Mouse (Mus musculus) left cerebral cortex, adult 2 months (tissue): ENCODE results near the gene Aldh4a1. TPM values are rescaled to one million over a fixed set of nuclear protein-coding genes. Genes with fewer than 3 reads are reported as not detected.

Experiments
- DNase-seq, 2 experiments: peaks; one replicate each; pipeline ENCODE4 v3.0.0; 2021 to 2022; ENCODE audit warnings: low spot score in 2 of 2, mixed read lengths in 1 of 2; ENCODE audit errors: extremely low spot score in 1 of 2
- H3K27ac ChIP-seq: fragments of 200-600 bp; 2 replicates; pipeline ENCODE4 v1.8.1; 2022
- H3K4me3 ChIP-seq: fragments of 200-600 bp; 2 replicates; pipeline ENCODE4 v1.8.1; 2022
- CTCF ChIP-seq: fragments of 200-600 bp; IDR thresholded peaks from 2 replicates; pipeline ENCODE4 v1.8.1; 2022; ENCODE audit warnings: antibody characterized with exemption, mild to moderate bottlenecking, moderate library complexity
- intact Hi-C: fragments of 180-260 bp; cut with DNase I; formaldehyde crosslinking; loops from one replicate; pipeline ENCODE4 v1.15.1; 2025
- microRNA-seq, 2 experiments: library from miRNA; unstranded; fragments of <30 nt; microRNA quantifications; one replicate each; pipeline ENCODE4 v1.2.0; 2021
- total RNA-seq, 2 experiments: library from RNA; stranded (reverse); gene quantifications; 2 replicates each; pipeline ENCODE4 v1.2.3; 2021

The Aldh4a1 gene
- total RNA-seq, 2 experiments from 2014 or later: 16.9 to 17.0 TPM

DNA sequence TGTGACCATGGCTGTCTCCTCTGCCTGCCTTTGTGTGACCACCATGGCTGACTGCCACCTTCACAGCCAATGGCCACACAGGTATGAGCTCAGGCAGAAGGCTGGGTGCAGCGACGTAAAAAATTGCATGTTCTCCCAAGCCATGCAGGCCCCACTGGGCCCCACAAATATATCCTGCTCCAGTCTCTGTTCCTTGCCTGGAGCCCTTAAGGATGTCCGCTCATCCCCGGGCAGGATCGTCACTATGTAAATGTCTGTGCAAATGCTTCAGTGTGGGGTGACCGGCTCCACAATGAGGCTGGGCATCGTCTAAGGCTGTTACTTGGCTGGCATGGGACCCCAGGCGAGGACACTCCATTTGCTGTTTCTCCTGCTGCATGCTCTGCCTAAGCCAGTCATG is 30.6 kb downstream of the Aldh4a1 start, which contains the start of gene Tas1r2:
Tas1r2 (plus strand) TSS at position 301 of the 400 bp plus-strand sequence.
- Histone ChIP-seq H3K4me3 (no peak within 1 kb of the TSS), H3K27ac (no peak within 1 kb of the TSS)
- intact Hi-C loops: no loop called here
- DNase-seq: no peak
- TF ChIP-seq CTCF: no peak

DNA sequence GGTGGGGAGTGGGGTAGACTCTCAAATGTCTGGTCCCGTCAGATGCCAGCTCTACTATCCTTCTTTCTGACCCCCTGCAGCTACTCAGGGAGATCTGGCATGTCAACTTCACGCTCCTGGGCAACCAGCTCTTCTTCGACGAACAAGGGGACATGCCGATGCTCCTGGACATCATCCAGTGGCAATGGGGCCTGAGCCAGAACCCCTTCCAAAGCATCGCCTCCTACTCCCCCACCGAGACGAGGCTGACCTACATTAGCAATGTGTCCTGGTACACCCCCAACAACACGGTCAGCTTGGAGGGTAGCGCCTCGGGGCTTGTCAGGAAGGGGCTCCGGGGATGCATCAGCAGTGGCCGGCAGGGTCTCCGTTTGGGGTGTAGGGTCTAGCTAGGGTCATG is 39.2 kb downstream of the Aldh4a1 start:
- intact Hi-C loops: no loop called here
- no peak for TF ChIP-seq CTCF

DNA sequence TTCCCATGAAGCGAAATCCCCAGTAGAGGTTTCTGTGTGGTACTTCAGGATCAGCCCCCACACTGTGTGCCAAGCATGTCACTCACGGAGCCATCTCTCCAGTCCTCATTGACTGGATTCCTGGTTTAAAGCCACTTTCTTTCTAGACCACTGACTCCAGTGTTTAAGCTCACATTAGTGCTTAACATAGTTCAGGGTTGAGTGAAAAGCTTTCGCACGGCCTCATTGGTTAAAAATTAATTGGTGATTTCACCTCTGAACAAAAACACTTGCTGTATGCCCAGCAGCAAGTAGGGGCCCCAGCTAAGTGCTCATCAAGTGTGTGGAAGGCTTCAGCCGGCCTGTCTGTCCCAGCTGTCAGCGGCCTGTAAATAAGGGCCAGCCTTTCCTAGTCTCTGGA is 45.0 kb downstream of the Aldh4a1 start:
- Histone ChIP-seq H3K27ac (no peak overlapping the region), H3K4me3 (no peak overlapping the region)
- no peak for TF ChIP-seq CTCF
- no peak for DNase-seq
- intact Hi-C loops: no loop called here

More for the DNA sequence above, 39.2 kb downstream of the Aldh4a1 start:
- H3K4me3 ChIP-seq: no peak overlapping the region
- DNase-seq: no peak
- no peak overlapping the region for H3K27ac ChIP-seq

DNA sequence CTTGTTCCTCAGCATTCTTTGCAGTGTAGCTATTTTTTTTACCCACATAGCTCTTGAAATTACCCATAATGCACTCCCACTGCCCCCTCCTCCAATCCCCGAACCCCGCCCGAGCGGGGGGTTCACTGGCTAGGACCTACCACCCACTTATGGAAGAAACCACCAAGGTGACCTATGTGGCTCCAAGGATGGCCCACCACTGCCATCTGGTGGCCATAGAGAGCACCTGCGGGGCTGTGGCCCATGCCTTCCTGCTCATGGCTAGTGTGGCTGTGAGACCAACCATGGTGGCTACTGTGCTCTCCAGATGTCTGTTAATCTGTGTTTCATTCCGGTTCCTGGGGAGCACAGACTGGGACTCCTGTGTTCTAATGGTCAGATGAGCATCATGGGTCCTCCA is 47.2 kb downstream of the Aldh4a1 start:
- DNase-seq: peak; percentile 48 to 54
- peak; percentile 92 for TF ChIP-seq CTCF
- Histone ChIP-seq H3K4me3 (no peak overlapping the region), H3K27ac (no peak overlapping the region)
- intact Hi-C loops: loop anchor here (2.0 kb wide), 1 partner anchor 25 kb away; no protein-coding TSS in a partner anchor

DNA sequence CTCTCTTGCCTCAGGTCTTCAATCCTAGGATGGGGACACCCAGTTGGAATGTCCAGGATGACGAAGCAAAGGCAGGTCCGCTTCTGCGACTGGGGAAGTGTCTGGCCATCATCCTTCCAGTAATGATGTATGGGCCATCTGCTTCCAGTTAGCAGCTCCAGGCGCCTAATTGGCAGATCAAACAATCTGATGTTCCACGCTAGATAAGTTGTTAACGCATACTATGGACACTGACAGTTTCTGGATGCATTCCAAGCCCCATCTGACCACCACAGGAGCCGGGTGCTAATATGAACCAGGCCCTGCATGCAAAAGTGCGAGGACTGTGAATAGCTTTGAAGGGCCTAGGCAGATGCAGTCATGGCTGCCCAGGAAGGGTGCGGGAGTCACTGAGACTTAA is 53.0 kb downstream of the Aldh4a1 start:
- no peak for DNase-seq
- intact Hi-C loops: no loop called here
- no peak overlapping the region for H3K4me3 ChIP-seq
- H3K27ac ChIP-seq: no peak overlapping the region
- TF ChIP-seq CTCF: no peak

DNA sequence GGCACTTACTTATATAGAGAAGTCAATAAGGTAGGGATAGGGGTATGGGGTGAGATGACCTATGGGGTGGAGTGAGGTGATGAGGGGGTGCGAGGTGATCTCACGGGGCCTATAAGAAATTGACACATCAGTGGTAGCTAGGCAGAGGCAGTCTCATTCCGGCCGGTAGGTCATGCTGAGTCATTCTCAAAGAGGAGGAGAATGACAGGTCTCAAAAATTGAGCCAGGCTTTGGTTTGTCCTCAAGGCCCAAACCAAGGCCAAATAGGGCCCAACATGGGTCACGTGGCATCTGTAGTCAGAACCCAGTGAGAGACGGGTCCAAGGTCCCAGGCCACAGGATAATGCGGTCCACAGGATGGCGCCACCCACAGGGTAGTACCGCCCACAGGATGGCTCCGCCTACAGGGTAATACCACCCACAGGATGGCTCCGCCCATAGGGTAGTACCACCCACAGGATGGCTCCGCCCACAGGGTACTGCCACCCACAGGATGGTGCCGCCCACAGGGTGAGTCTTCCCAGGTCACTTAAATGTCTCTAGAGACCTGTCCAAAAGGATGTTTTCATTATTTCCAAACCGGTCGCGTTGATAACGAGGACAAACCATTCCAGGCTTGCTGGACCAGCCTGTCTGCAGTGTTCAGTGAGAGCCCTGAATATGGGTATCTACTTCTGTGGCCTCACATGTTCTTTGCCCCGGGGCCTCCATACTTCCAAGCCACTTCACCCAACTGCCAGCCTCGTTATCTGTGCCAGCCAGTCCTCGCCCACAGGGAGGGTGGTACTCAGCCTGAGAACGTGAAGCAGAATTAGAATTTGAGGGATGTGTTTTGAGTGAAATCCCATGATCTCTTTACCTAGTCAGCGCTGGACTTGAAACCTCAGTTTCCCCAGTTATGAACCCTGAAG is 61.3 kb downstream of the Aldh4a1 start:
- no peak for TF ChIP-seq CTCF
- DNase-seq: no peak
- H3K27ac ChIP-seq: no peak overlapping the region
- intact Hi-C loops: loop anchor here (1.0 kb wide), 1 partner anchor 174 kb away; no protein-coding TSS in a partner anchor
- H3K4me3 ChIP-seq: no peak overlapping the region

DNA sequence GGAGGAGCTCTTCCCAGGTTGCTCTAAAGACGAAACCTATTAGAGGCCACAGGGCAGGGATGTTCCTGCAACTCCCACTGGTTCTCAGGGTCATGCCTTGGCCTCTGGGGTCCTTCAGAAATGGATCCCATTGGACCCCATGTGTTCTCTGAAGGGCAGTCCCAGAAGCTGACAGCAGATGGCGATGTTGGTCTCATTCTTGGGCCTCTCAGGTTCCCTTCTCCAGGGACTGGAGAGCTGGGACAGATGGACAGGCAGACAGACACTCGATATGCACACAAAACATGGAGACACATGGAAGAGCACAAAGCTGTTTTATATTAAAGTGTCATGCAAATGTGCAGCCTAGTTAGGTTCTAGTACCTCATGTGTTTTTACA is 62.0 kb downstream of the Aldh4a1 start:
- DNase-seq: peak; percentile 49 to 77
- Histone ChIP-seq H3K27ac (no peak overlapping the region), H3K4me3 (no peak overlapping the region)
- TF ChIP-seq CTCF: peak; percentile 87
- intact Hi-C loops: loop anchor here (1.0 kb wide), 1 partner anchor 174 kb away; no protein-coding TSS in a partner anchor

DNA sequence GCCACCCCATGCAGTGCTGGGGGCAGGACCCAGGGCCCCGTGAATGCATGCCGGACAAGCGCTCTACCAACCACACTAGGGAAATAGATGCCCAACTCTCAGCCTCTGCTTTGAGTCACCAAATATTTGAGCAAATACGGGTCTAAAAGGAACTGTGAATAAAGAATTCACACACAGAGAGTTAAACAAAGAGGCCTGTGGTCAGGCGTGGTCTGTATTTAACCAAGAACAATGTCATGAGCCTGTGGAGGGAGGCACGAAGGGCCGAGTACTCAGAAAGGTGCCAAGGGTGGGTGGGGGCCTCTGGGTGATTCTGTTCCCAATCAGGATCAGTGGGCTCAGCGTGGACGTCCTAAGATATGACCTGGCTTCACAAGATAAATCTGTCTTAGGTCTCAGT is 65.4 kb downstream of the Aldh4a1 start:
- intact Hi-C loops: no loop called here
- H3K27ac ChIP-seq: no peak overlapping the region
- H3K4me3 ChIP-seq: no peak overlapping the region
- no peak for DNase-seq
- TF ChIP-seq CTCF: no peak

DNA sequence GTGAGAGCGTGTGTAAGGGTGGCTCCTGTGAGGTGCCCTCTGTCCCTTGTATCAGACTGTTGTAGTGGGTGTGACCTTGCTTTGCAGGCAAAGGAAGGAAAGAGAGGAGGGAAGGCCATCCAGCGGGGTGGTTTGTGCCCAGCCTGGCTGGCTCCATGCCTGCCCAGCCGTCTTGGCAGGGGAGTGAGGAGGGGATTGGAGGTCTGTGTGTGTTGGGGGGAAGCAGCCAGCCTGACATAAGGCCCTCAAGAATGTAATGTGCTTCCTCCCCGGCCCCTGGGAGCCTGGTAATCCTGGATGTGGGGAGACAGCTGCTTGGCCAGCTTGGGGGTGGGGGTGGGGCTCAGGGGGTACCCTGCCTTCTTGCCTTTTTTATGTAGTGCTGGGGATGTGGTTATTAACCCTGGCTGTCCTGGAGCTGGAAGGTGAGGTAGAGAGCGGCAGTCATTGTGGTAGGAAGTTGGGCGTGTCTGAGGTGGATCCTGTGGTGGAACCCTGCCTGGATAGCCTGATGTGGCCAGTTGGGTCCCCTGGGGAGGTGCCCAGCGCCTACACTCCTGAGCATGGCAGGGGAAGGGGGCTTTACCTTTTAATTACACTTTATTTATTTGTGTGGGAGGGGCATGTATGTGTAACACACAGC is 67.1 kb downstream of the Aldh4a1 start:
- intact Hi-C loops: loop anchor here (10.0 kb wide), 1 partner anchor 285 kb away; no protein-coding TSS in a partner anchor
- TF ChIP-seq CTCF: no peak
- no peak overlapping the region for H3K27ac ChIP-seq
- no peak overlapping the region for H3K4me3 ChIP-seq
- no peak for DNase-seq

DNA sequence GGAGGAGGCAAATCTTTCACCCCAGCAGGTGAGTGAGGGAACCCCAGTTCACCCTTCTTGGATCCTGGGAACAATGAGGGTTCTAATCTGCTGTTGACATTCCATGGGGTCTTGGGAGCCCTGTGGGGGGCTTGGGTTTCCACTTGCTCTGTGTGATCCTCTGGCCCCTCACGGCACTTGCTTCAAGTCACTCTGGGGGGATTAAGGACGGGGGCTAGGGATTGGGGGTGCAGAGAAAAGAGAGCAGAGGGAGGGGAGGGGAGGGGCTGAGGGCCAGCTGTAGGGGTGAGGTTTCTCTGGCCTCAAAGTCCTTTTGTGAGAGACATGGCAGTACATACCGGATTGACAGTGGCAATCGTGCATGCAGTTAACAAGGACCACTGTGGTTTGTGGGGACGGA is 70.6 kb downstream of the Aldh4a1 start:
- intact Hi-C loops: loop anchor here (10.0 kb wide), 1 partner anchor 281 kb away; no protein-coding TSS in a partner anchor
- no peak for DNase-seq
- no peak for TF ChIP-seq CTCF
- no peak overlapping the region for H3K4me3 ChIP-seq
- H3K27ac ChIP-seq: no peak overlapping the region

DNA sequence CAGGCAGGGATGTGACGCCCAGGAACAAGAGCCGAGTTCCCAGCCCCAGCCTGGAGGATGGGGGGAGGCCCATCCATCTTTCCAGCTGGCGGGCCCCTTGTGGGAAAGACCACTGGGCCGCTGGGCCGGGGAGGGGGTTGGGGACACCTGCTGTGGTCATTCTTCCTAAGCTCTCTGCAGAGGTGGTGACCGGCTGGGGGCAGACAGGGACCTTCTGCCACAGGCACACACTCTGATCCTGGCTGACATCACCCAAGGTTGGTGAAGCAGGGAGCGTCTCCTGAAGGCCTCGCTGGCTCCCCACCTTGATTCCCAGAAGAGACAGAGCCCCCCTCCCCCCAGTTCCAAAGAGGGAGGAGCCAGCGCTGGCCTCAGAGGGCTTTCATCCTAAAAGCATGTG is 75.1 kb downstream of the Aldh4a1 start:
- intact Hi-C loops: loop anchor here (10.0 kb wide), 1 partner anchor 277 kb away; no protein-coding TSS in a partner anchor
- Histone ChIP-seq H3K4me3 (no peak overlapping the region), H3K27ac (no peak overlapping the region)
- DNase-seq: no peak
- TF ChIP-seq CTCF: no peak

DNA sequence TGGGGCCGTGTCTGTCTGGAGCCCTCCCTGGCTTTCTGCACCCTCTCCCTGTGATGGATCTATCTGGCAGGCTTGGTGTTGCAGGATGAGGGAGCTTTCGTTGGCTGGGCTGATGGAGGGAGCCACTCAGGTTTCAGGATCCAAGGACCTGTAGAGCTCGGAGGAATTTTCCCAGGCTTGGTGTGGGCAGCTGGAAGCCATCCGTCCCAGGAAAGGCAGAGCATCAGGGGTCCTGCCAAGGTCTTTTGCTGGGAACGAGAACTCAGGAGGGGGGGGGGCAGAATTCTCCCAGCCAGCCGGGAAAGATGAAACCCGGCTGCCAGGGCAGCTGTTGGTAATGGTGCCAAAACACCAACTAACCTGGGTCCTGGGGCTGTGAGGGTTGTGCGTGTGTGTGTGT is 75.9 kb downstream of the Aldh4a1 start:
- Histone ChIP-seq H3K27ac (no peak overlapping the region), H3K4me3 (no peak overlapping the region)
- TF ChIP-seq CTCF: no peak
- intact Hi-C loops: loop anchor here (10.0 kb wide), 1 partner anchor 276 kb away; no protein-coding TSS in a partner anchor
- DNase-seq: no peak

Small RNA genes lying within 50 kb of the gene (microRNA-seq; reads per million reads assigned to microRNA genes)
- gene Gm25571: 0 reads per million in 2 experiments
- 1.9 reads per million in 2 experiments for gene Mir7020

Other genes starting within 250 kb of the Aldh4a1 start
- gene Iffo2, start 92.3 kb upstream of the Aldh4a1 start, total RNA-seq: 10 to 100 TPM; 18.8 to 20.0 TPM
- not detected for gene Gm21969, start 19.7 kb upstream of the Aldh4a1 start, total RNA-seq
- gene Tas1r2, start 30.7 kb downstream of the Aldh4a1 start, total RNA-seq: not detected
- gene Pax7, start 210.7 kb downstream of the Aldh4a1 start, total RNA-seq: not detected